Mouse (Mus musculus): ENCODE results near the gene Nbeal1. TPM values are rescaled to one million over a fixed set of nuclear protein-coding genes. Genes with fewer than 3 reads are reported as not detected.

The Nbeal1 gene
- total and polyA plus RNA-seq, 2 experiments = 1.4 to 38.1 TPM

DNA sequence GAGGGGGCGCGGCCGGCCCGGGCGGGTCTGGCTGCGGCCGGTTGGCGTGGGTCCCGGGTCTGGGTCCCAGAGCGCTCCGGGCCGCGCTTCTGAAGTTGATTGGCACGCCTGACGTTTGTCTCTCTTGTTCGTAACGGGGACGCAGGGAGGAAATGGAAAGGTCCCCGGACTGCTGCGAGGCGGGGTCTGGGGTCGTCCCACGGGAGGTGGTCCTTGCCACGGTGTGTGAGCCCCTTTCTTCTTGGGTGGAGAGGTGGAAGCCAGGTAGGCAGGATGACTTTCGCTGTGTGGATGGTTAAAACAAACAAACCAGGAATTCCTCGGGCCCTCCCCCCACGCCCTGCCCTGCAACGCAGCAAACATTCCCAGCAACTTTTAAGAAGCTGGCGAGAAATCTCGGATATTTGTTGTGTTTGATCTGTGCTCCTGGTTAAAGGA lies 404 bp downstream of the Nbeal1 start:
- under 1% methylated on average over 30 of the region's 30 CpGs for WGBS
- H3K27ac ChIP-seq (replicated peaks; ENCODE audit: insufficient read depth, low read depth, low read length) = peak overlapping the region; percentile 91
- peaks cover 8% of the 10 kb centered on the region for H3K4me1 ChIP-seq (ENCODE audit: control insufficient read depth, insufficient read depth, low read length)
- H3K36me3 ChIP-seq (ENCODE audit: control insufficient read depth, insufficient read depth, low read length) = peaks cover 8% of the 10 kb centered on the region
- TF ChIP-seq POLR2A (IDR thresholded peaks at IDR 0.05; ENCODE audit: extremely low read depth, insufficient read depth, low read length) (no peak), CTCF (IDR thresholded peaks at IDR 0.05; ENCODE audit: low read depth, low read length) (no peak)
- no peaks in the 10 kb centered on the region; the same call in 1 of the 2 replicates for H3K79me2 ChIP-seq (ENCODE audit: control insufficient read depth, insufficient read depth, low read length)
- H3K9ac ChIP-seq (ENCODE audit: low read depth, low read length) = peak overlapping the region; percentile 90
- H3K4me3 ChIP-seq (ENCODE audit: insufficient read depth, low read depth, low read length) = peak overlapping the region; percentile 96
- peak; percentile 64 for DNase-seq (ENCODE audit: extremely low read depth, low read depth, low spot score)
- no peaks in the 10 kb centered on the region for H3K27me3 ChIP-seq (ENCODE audit: control insufficient read depth, insufficient read depth, low read length)

DNA sequence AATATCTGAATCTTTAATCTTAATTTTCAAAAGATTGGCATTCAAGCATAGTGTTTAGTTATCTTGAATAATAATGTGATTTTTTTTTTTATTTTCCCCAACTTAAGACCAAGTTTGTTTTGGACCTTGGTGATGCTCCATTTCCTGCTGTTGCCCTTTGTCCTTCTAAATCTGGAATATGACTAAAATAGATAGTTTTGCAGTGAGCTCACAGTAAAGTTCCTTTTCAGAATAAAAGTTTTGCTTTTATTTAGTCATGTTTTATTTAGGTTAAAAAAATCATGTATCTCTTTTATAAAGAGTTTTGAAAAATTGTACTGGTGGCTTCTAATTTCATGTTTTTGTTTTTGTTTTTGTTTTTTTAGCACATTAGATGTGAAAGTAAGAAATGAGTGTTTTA lies 8.1 kb downstream of the Nbeal1 start:
- DNase-seq (ENCODE audit: extremely low read depth, low read depth, low spot score) = peak; percentile 18
- H3K79me2 ChIP-seq (ENCODE audit: control insufficient read depth, insufficient read depth, low read length) = no peaks in the 10 kb centered on the region

DNA sequence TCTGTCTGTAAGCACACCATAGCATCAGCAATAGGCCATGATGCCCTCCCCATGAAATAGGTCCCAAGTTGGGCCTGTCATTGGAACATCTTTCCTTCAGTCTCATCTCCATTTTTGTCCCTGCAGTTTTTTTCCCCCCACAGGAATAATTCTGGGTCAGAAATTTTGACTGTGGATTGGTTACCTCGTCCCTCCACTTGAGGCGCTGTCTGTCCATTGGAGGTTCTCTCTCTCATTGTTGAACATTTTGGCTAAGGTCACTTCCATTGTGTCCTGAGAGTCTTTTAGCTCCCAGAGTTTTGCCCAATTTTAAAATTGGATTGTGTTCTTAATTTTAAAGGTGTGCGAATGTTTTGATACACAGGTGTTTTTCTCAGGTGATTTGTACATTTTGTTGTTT lies 16.4 kb downstream of the Nbeal1 start:
- DNase-seq (ENCODE audit: extremely low read depth, low read depth, low spot score) = no peak
- no peaks in the 10 kb centered on the region for H3K27me3 ChIP-seq (ENCODE audit: control insufficient read depth, insufficient read depth, low read length)
- H3K36me3 ChIP-seq (ENCODE audit: control insufficient read depth, insufficient read depth, low read length) = peaks cover 42% of the 10 kb centered on the region
- no peak overlapping the region for H3K9ac ChIP-seq (ENCODE audit: low read depth, low read length)
- peaks cover 2% of the 10 kb centered on the region; the same call in 1 of the 2 replicates for H3K79me2 ChIP-seq (ENCODE audit: control insufficient read depth, insufficient read depth, low read length)
- no peak overlapping the region for H3K4me3 ChIP-seq (ENCODE audit: insufficient read depth, low read depth, low read length)
- TF ChIP-seq POLR2A (IDR thresholded peaks at IDR 0.05; ENCODE audit: extremely low read depth, insufficient read depth, low read length) (no peak), CTCF (IDR thresholded peaks at IDR 0.05; ENCODE audit: low read depth, low read length) (no peak)
- no peak overlapping the region for H3K27ac ChIP-seq (replicated peaks; ENCODE audit: insufficient read depth, low read depth, low read length)
- H3K4me1 ChIP-seq (ENCODE audit: control insufficient read depth, insufficient read depth, low read length) = no peaks in the 10 kb centered on the region
- WGBS = 91% methylated on average over 3 of the region's 3 CpGs

More for the DNA sequence above, 8.1 kb downstream of the Nbeal1 start:
- Histone ChIP-seq H3K4me3 (ENCODE audit: insufficient read depth, low read depth, low read length) (no peak overlapping the region), H3K9ac (ENCODE audit: low read depth, low read length) (no peak overlapping the region), H3K36me3 (ENCODE audit: control insufficient read depth, insufficient read depth, low read length) (peaks cover 14% of the 10 kb centered on the region), H3K4me1 (ENCODE audit: control insufficient read depth, insufficient read depth, low read length) (peaks cover 1% of the 10 kb centered on the region; the same call in 1 of the 2 replicates), H3K27ac (replicated peaks; ENCODE audit: insufficient read depth, low read depth, low read length) (no peak overlapping the region), H3K27me3 (ENCODE audit: control insufficient read depth, insufficient read depth, low read length) (no peaks in the 10 kb centered on the region)
- no peak for TF ChIP-seq POLR2A (IDR thresholded peaks at IDR 0.05; ENCODE audit: extremely low read depth, insufficient read depth, low read length)
- TF ChIP-seq CTCF (IDR thresholded peaks at IDR 0.05; ENCODE audit: low read depth, low read length) = no peak

DNA sequence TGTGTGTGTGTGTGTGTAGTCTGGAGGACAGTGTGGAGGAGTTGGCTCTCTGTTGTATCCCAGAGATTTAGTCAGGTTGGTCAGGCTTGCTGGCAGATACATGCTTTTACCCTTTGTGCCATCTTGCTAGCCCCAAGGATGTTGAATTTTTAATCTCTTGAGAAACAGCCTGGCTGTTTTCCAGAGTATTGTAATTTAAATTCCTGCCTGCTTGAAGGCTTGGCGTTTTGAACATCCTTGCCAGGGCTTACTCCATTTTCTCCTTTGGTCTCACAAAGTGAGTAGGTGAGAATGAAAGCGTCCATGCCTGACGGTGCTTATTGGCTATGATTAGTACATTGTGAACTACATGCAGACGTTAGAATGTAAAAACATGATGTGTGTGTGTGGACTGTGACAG lies 18.6 kb downstream of the Nbeal1 start:
- Histone ChIP-seq H3K36me3 (ENCODE audit: control insufficient read depth, insufficient read depth, low read length) (peaks cover 59% of the 10 kb centered on the region), H3K79me2 (ENCODE audit: control insufficient read depth, insufficient read depth, low read length) (peaks cover 3% of the 10 kb centered on the region; the same call in 1 of the 2 replicates), H3K27me3 (ENCODE audit: control insufficient read depth, insufficient read depth, low read length) (no peaks in the 10 kb centered on the region), H3K4me3 (ENCODE audit: insufficient read depth, low read depth, low read length) (no peak overlapping the region), H3K27ac (replicated peaks; ENCODE audit: insufficient read depth, low read depth, low read length) (no peak overlapping the region), H3K9ac (ENCODE audit: low read depth, low read length) (no peak overlapping the region), H3K4me1 (ENCODE audit: control insufficient read depth, insufficient read depth, low read length) (no peaks in the 10 kb centered on the region)
- no peak for DNase-seq (ENCODE audit: extremely low read depth, low read depth, low spot score)
- WGBS = 81% methylated on average over 4 of the region's 4 CpGs
- no peak for TF ChIP-seq CTCF (IDR thresholded peaks at IDR 0.05; ENCODE audit: low read depth, low read length)

DNA sequence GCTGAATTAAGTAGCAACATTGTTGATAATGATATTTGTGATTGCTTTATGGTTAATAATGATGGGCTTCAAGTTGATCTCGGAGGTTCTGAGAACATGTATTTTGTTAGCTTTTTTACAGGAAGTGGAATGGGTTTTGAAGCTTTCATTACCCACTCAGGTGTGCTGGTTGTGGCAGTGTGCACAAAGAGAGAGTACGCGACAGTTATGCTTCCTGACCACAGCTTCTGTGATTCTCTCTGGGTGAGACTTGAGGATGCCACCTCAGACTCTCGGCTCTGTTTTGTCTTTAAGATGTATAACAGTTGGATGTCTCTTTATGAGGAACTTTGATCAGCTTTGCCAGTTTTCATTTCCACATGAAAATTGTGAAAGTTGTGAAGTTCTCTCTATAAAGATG lies 55.9 kb downstream of the Nbeal1 start:
- H3K27ac ChIP-seq (replicated peaks; ENCODE audit: insufficient read depth, low read depth, low read length) = no peak overlapping the region
- no peak for TF ChIP-seq POLR2A (IDR thresholded peaks at IDR 0.05; ENCODE audit: extremely low read depth, insufficient read depth, low read length)
- no peak for TF ChIP-seq CTCF (IDR thresholded peaks at IDR 0.05; ENCODE audit: low read depth, low read length)
- H3K9ac ChIP-seq (ENCODE audit: low read depth, low read length) = no peak overlapping the region
- DNase-seq (ENCODE audit: extremely low read depth, low read depth, low spot score) = no peak
- WGBS = 93% methylated on average over 4 of the region's 4 CpGs
- peaks cover 40% of the 10 kb centered on the region for H3K36me3 ChIP-seq (ENCODE audit: control insufficient read depth, insufficient read depth, low read length)
- no peaks in the 10 kb centered on the region for H3K4me1 ChIP-seq (ENCODE audit: control insufficient read depth, insufficient read depth, low read length)
- H3K79me2 ChIP-seq (ENCODE audit: control insufficient read depth, insufficient read depth, low read length) = no peaks in the 10 kb centered on the region
- no peaks in the 10 kb centered on the region for H3K27me3 ChIP-seq (ENCODE audit: control insufficient read depth, insufficient read depth, low read length)
- no peak overlapping the region for H3K4me3 ChIP-seq (ENCODE audit: insufficient read depth, low read depth, low read length)

DNA sequence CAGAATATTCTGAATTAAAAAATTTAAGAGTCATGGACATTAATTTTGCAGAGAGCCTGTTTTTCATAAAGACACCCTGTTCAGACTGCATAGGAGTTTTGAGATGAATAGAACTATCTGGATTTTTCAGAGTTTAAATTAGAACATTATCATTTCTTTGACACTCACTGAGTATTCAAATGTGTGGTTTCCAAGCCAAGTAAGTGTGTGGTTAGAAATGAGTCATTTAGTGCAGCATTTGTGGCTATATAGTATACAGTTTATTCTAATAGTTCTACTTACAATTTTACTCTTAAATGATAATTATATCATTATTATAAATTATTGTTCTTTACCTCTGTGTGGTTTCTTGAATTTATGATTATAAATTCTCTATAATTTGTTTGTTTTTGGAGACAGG lies 60.0 kb downstream of the Nbeal1 start:
- no peak for DNase-seq (ENCODE audit: extremely low read depth, low read depth, low spot score)

More for the DNA sequence above, 60.0 kb downstream of the Nbeal1 start:
- H3K27ac ChIP-seq (replicated peaks; ENCODE audit: insufficient read depth, low read depth, low read length) = no peak overlapping the region
- no peak for TF ChIP-seq POLR2A (IDR thresholded peaks at IDR 0.05; ENCODE audit: extremely low read depth, insufficient read depth, low read length)
- TF ChIP-seq CTCF (IDR thresholded peaks at IDR 0.05; ENCODE audit: low read depth, low read length) = no peak
- H3K4me3 ChIP-seq (ENCODE audit: insufficient read depth, low read depth, low read length) = no peak overlapping the region
- H3K9ac ChIP-seq (ENCODE audit: low read depth, low read length) = no peak overlapping the region
- peaks cover 45% of the 10 kb centered on the region for H3K36me3 ChIP-seq (ENCODE audit: control insufficient read depth, insufficient read depth, low read length)
- H3K27me3 ChIP-seq (ENCODE audit: control insufficient read depth, insufficient read depth, low read length) = no peaks in the 10 kb centered on the region
- no peaks in the 10 kb centered on the region; the same call in 1 of the 2 replicates for H3K79me2 ChIP-seq (ENCODE audit: control insufficient read depth, insufficient read depth, low read length)
- no peaks in the 10 kb centered on the region for H3K4me1 ChIP-seq (ENCODE audit: control insufficient read depth, insufficient read depth, low read length)

Data from liver, adult 2 months (tissue).